Mouse (Mus musculus): ENCODE data around the gene Unc5c. TPM values are rescaled to one million over a fixed set of nuclear protein-coding genes. Genes with fewer than 3 reads are reported as not detected.

Gene Unc5c
- total and polyA plus RNA-seq, 2 experiments from 2014 or later = 9.2 to 28.3 TPM

DNA sequence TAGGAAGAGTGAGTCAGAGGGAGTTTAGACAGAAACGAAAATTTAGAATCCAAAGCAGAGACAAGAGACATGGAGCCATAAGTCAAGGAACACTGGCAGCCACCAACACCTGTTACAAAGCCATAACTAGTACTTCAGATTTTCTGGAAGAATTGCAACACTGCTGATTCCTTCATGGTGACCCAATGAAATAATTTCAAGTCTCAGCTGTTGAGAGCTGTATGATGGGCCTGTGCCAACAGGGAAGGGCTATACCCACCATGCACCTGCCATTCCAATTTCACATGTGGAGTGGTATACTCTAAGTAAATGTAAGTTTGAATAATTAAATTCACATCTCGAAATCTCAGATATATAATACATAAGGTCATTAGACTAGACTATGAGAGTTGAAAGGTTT lies 259.5 kb downstream of the Unc5c start:
- ATAC-seq = no peak
- no peak overlapping the region for H3K4me2 ChIP-seq (ENCODE audit: low read depth)
- TF ChIP-seq CTCF (IDR thresholded peaks at IDR 0.05; ENCODE audit: low read depth) = no peak

DNA sequence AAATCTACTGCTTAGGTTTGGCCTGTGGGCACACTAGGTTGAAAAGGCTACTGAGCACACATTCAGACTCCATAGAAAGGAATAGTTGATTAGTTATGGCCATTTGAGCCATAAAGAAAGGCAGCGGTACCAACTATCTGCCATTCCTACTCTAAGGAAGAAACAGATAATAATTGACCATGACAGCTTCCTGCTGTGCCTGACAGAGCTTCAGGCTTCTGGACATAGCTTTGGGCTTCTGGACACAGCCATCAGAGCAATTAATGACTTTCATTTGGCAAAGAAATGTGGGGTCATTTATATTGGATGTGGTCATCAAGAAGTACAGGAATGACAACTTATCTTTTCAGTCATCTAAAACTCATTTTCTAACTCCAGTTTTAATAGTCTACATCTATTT lies 260.4 kb downstream of the Unc5c start:
- Histone ChIP-seq H3K27ac (ENCODE audit: low read depth, low read length) (no peak overlapping the region), H3K4me3 (ENCODE audit: low read depth, low read length) (no peak overlapping the region), H3K27me3 (ENCODE audit: insufficient read depth, low read length) (no peaks in the 10 kb centered on the region), H3K4me2 (ENCODE audit: low read depth) (no peak overlapping the region), H3K9ac (no peak overlapping the region), H3K36me3 (ENCODE audit: insufficient read depth) (no peaks in the 10 kb centered on the region), H3K9me3 (ENCODE audit: low read length) (no peaks in the 10 kb centered on the region), H3K4me1 (ENCODE audit: insufficient read depth) (no peaks in the 10 kb centered on the region)
- ATAC-seq (no peak), DNase-seq (no peak)
- TF ChIP-seq CTCF (IDR thresholded peaks at IDR 0.05; ENCODE audit: low read depth) = no peak
- WGBS = 86% methylated on average over 1 of the region's 1 CpGs

More for the DNA sequence above, 259.5 kb downstream of the Unc5c start:
- no peaks in the 10 kb centered on the region for H3K36me3 ChIP-seq (ENCODE audit: insufficient read depth)
- no peaks in the 10 kb centered on the region for H3K4me1 ChIP-seq (ENCODE audit: insufficient read depth)
- 77% methylated on average over 2 of the region's 2 CpGs for WGBS
- no peak overlapping the region for H3K9ac ChIP-seq
- no peak overlapping the region for H3K27ac ChIP-seq (ENCODE audit: low read depth, low read length)
- H3K27me3 ChIP-seq (ENCODE audit: insufficient read depth, low read length) = no peaks in the 10 kb centered on the region
- no peak overlapping the region for H3K4me3 ChIP-seq (ENCODE audit: low read depth, low read length)
- DNase-seq = no peak
- H3K9me3 ChIP-seq (ENCODE audit: low read length) = no peaks in the 10 kb centered on the region

DNA sequence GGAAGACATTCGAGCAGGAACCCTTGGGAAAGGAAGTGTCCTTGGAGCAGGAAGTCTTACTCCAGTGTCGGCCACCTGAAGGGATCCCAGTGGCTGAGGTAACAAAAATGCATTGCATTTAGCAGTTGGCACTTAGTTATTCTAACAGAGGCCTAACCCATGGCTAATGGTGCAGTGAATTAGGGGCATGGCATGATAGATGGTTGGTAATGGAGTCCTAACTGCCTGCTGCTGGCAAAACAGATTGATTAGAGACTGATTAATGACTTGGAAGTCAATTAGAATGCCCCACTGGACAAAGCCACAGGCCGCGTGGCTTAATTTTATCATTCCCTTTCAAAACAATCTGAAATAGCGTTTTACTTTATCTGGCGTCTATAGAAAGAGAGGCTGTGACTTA lies 268.8 kb downstream of the Unc5c start:
- Histone ChIP-seq H3K4me1 (ENCODE audit: insufficient read depth) (no peaks in the 10 kb centered on the region), H3K4me2 (ENCODE audit: low read depth) (no peak overlapping the region), H3K9me3 (ENCODE audit: low read length) (no peaks in the 10 kb centered on the region), H3K27ac (ENCODE audit: low read depth, low read length) (no peak overlapping the region), H3K27me3 (ENCODE audit: insufficient read depth, low read length) (no peaks in the 10 kb centered on the region), H3K9ac (no peak overlapping the region), H3K36me3 (ENCODE audit: insufficient read depth) (no peaks in the 10 kb centered on the region), H3K4me3 (ENCODE audit: low read depth, low read length) (no peak overlapping the region)
- 91% methylated on average over 6 of the region's 6 CpGs for WGBS
- ATAC-seq (no peak), DNase-seq (no peak)
- no peak for TF ChIP-seq CTCF (IDR thresholded peaks at IDR 0.05; ENCODE audit: low read depth)

DNA sequence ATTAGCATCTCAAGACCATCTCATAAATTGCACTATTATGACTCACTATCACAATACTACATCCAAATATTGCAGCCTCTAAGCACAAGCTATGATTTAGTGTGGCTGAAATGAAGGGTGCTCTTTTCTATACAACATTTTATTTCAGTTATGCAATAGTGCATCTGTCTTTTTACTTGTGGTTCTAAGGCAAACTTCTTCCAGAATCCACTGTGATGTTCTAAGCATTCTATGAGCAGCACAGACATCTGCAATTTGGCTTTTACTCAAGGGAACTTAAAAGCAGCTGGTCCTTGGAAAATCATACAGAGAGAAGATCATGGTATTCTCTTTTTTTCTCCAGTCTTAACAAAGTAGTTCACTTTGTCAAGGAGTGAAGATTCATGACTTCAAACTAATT lies 270.3 kb downstream of the Unc5c start:
- Histone ChIP-seq H3K27ac (ENCODE audit: low read depth, low read length) (no peak overlapping the region), H3K4me1 (ENCODE audit: insufficient read depth) (no peaks in the 10 kb centered on the region), H3K9me3 (ENCODE audit: low read length) (no peaks in the 10 kb centered on the region), H3K4me3 (ENCODE audit: low read depth, low read length) (no peak overlapping the region), H3K27me3 (ENCODE audit: insufficient read depth, low read length) (no peaks in the 10 kb centered on the region), H3K9ac (no peak overlapping the region), H3K4me2 (ENCODE audit: low read depth) (no peak overlapping the region), H3K36me3 (ENCODE audit: insufficient read depth) (no peaks in the 10 kb centered on the region)
- DNase-seq = no peak
- ATAC-seq = no peak
- TF ChIP-seq CTCF (IDR thresholded peaks at IDR 0.05; ENCODE audit: low read depth) = no peak

DNA sequence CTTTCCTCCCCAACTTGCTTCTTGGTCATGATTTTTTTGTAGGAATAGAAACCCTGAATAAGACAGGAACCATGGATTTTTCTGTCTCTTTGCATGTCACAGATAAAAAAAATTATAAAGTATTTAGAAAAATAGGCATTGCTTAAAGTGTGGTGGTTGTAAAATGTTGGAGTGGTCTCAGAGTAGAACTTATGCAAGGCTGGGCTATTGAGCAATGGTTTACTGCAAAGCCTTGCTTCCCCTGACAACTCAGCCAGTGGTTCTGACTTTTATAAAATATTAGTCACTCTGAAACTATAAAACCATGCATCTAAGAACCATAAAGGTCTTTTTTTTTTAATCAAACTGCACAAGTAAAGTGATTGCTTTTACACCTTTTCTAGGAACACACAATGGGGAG lies 280.3 kb downstream of the Unc5c start:
- H3K27ac ChIP-seq (ENCODE audit: low read depth, low read length) = no peak overlapping the region
- no peak for ATAC-seq
- H3K27me3 ChIP-seq (ENCODE audit: insufficient read depth, low read length) = no peaks in the 10 kb centered on the region
- no peak for DNase-seq
- no peaks in the 10 kb centered on the region for H3K4me1 ChIP-seq (ENCODE audit: insufficient read depth)
- TF ChIP-seq CTCF (IDR thresholded peaks at IDR 0.05; ENCODE audit: low read depth) = no peak
- no peak overlapping the region for H3K4me3 ChIP-seq (ENCODE audit: low read depth, low read length)
- H3K9ac ChIP-seq = no peak overlapping the region
- no peak overlapping the region for H3K4me2 ChIP-seq (ENCODE audit: low read depth)
- H3K9me3 ChIP-seq (ENCODE audit: low read length) = no peaks in the 10 kb centered on the region
- H3K36me3 ChIP-seq (ENCODE audit: insufficient read depth) = no peaks in the 10 kb centered on the region

DNA sequence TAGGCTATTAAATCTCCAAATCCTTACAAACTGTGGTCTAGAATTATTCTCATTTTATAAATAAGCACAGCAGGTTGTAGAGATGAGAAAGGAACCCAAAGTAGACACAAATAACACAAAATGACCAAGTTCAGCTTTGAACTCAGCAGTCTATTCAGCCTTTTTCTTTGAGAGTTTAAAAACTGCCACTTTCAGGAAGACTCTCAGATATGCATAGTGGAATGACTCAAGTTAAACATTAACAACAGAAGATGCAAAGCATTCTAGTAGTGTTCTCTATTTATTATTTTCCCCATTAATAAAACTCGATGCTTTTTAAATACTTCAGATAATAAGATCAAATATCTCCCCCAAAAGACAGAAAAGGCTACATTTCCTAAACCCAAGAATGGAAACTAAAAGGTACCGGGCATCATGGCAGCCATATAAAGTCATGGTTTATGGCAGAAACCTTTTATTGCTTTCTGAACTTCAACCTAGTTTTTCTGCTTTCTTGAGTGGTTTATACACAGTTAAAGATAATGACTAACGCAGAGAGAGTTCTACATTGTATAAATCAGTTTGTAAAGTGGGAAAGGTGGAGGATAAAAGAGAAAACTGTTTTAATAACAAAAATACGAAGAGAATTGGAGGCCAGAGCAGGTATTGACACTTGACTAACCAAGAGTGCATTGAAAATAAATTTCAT lies 283.8 kb downstream of the Unc5c start:
- WGBS = 80% methylated on average over 4 of the region's 4 CpGs
- TF ChIP-seq CTCF (IDR thresholded peaks at IDR 0.05; ENCODE audit: low read depth) = no peak
- Histone ChIP-seq H3K36me3 (ENCODE audit: insufficient read depth) (no peaks in the 10 kb centered on the region), H3K27me3 (ENCODE audit: insufficient read depth, low read length) (no peaks in the 10 kb centered on the region), H3K4me2 (ENCODE audit: low read depth) (no peak overlapping the region), H3K4me3 (ENCODE audit: low read depth, low read length) (no peak overlapping the region), H3K27ac (ENCODE audit: low read depth, low read length) (no peak overlapping the region), H3K4me1 (ENCODE audit: insufficient read depth) (no peaks in the 10 kb centered on the region), H3K9me3 (ENCODE audit: low read length) (no peaks in the 10 kb centered on the region), H3K9ac (no peak overlapping the region)
- ATAC-seq (no peak), DNase-seq (no peak)

DNA sequence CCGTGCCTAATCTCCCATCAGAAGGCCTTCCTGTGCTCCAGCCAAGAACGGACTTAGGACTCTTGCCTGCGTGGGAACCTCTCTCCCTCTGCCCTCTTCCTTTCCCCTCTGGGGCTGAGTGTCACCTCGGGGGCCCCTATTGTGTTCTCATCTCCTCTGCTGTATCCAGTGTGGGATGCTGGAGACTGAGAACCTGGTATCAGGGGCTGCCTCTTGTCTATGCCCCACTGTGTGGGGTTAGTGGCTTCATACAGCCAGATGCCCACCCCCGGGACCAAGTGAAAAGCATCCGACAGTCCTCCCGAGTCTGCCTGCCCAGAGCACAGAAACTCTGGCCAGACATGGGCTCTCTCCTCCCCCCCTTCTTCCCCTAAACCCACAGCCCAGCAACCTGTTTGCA lies 287.2 kb downstream of the Unc5c start:
- Histone ChIP-seq H3K4me2 (ENCODE audit: low read depth) (no peak overlapping the region), H3K27me3 (ENCODE audit: insufficient read depth, low read length) (no peaks in the 10 kb centered on the region), H3K9me3 (ENCODE audit: low read length) (no peaks in the 10 kb centered on the region), H3K4me3 (ENCODE audit: low read depth, low read length) (no peak overlapping the region), H3K9ac (no peak overlapping the region), H3K36me3 (ENCODE audit: insufficient read depth) (no peaks in the 10 kb centered on the region), H3K27ac (ENCODE audit: low read depth, low read length) (no peak overlapping the region), H3K4me1 (ENCODE audit: insufficient read depth) (no peaks in the 10 kb centered on the region)
- WGBS = 55% methylated on average over 7 of the region's 7 CpGs
- ATAC-seq (no peak), DNase-seq (no peak)
- TF ChIP-seq CTCF (IDR thresholded peaks at IDR 0.05; ENCODE audit: low read depth) = no peak
